Mouse (Mus musculus) heart, adult 8-10 months (tissue): ENCODE data around the gene Gc. TPM values are rescaled to one million over a fixed set of nuclear protein-coding genes. Genes with fewer than 3 reads are reported as not detected.

Experiments used
- total RNA-seq, 4 experiments: library from RNA; stranded (reverse); gene quantifications; 2 replicates each; pipeline ENCODE4 v1.2.4; 2022

Gc gene
- total RNA-seq, 4 experiments from 2014 or later = not detected

Other genes with a start within 250 kb of the Gc start
- not detected for gene Npffr2, start 69.5 kb upstream of the Gc start, total RNA-seq